Mouse (Mus musculus) limb, embryonic 13.5 days (tissue): ENCODE data around the gene Sfi1. TPM values are rescaled to one million over a fixed set of nuclear protein-coding genes. Genes with fewer than 3 reads are reported as not detected.
A peak's percentile ranks its signal among the peaks of the same experiment; 100 is the strongest.
"Not testable (repeated sequence)": the region's sequence is repeated elsewhere in the genome, so short reads cannot be mapped to it uniquely, and the experiment has no call there.

Source experiments
- ATAC-seq: fragments of 200-750 bp; cut with Nextera tagmentation; 2 replicates; pipeline ENCODE4 v1.8.0; 2017; ENCODE audit warnings: low read depth, moderate number of reproducible peaks, moderate TSS enrichment; ENCODE audit not compliant: low FRiP score
- H3K27ac ChIP-seq: fragments of 300-500 bp; sonication (generic); 2 replicates; pipeline ENCODE4 v1.5.1; 2015; ENCODE audit warnings: inconsistent platforms, mild to moderate bottlenecking, moderate library complexity
- H3K27me3 ChIP-seq: fragments of 300-500 bp; sonication (generic); 2 replicates; pipeline ENCODE4 v1.6.1; 2015; ENCODE audit warnings: mild to moderate bottlenecking, inconsistent platforms
- H3K36me3 ChIP-seq: fragments of 300-500 bp; sonication (generic); 2 replicates; pipeline ENCODE4 v1.6.1; 2015; ENCODE audit warnings: inconsistent platforms, mild to moderate bottlenecking, moderate library complexity
- H3K4me1 ChIP-seq: fragments of 300-500 bp; sonication (generic); 2 replicates; pipeline ENCODE4 v1.6.1; 2015; ENCODE audit warnings: inconsistent platforms
- H3K4me2 ChIP-seq: fragments of 300-500 bp; sonication (generic); replicated peaks from 2 replicates; pipeline ENCODE4 v1.6.1; 2015; ENCODE audit warnings: inconsistent platforms, mild to moderate bottlenecking, moderate library complexity
- H3K4me3 ChIP-seq: fragments of 300-500 bp; sonication (generic); 2 replicates; pipeline ENCODE4 v1.5.1; 2015; ENCODE audit warnings: moderate library complexity, mild to moderate bottlenecking, inconsistent platforms
- H3K9ac ChIP-seq: fragments of 300-500 bp; sonication (generic); 2 replicates; pipeline ENCODE4 v1.6.1; 2015; ENCODE audit warnings: mild to moderate bottlenecking, inconsistent platforms
- H3K9me3 ChIP-seq: fragments of 300-500 bp; sonication (generic); 2 replicates; pipeline ENCODE4 v1.6.1; 2016; ENCODE audit warnings: inconsistent platforms
- WGBS: fragments of 180-500 bp; shearing (Covaris S2); methylation state at CpG from one replicate; pipeline ENCODE4 v1.1.7; 2015; 5-methylcytosine and 5-hydroxymethylcytosine counted together
- polyA plus RNA-seq: library from polyadenylated mRNA; unstranded; fragments of >200 nt; fragmentation: Nextera tagmentation; extraction: Ambion mirVana; gene quantifications from 2 replicates; pipeline ENCODE4 v1.2.1, GENCODE M21; 2015

Sfi1 gene
- polyA plus RNA-seq, 1 experiment from 2014 or later: 16.8 TPM

- H3K9ac ChIP-seq, ATAC-seq, H3K27me3 ChIP-seq, H3K4me2 ChIP-seq, H3K4me1 ChIP-seq, H3K36me3 ChIP-seq, H3K4me3 ChIP-seq, H3K27ac ChIP-seq: not testable (repeated sequence)
- WGBS: 91% methylated on average over 3 of the region's 3 CpGs
- H3K9me3 ChIP-seq: peaks cover 23% of the 10 kb centered on the region
Measured at GRCm38 (mm10) chr11:3135956-3136355, 57.3 kb downstream of the Sfi1 start.

- 86% methylated on average over 5 of the region's 7 CpGs for WGBS
- not testable (repeated sequence) for H3K4me2 ChIP-seq, ATAC-seq
Measured at GRCm38 (mm10) chr11:3135391-3135790, 57.9 kb downstream of the Sfi1 start.

GRCm38 (mm10) chr11:3133360-3133759 lies 59.9 kb downstream of the Sfi1 start:
- peak; percentile 8; the same call in 1 of the 2 replicates for ATAC-seq
- not testable (repeated sequence) for H3K9ac ChIP-seq, H3K27me3 ChIP-seq, H3K4me3 ChIP-seq, H3K27ac ChIP-seq, H3K4me1 ChIP-seq, H3K4me2 ChIP-seq
- H3K9me3 ChIP-seq: peaks cover 22% of the 10 kb centered on the region
- 90% methylated on average over 1 of the region's 4 CpGs for WGBS
- peaks cover 12% of the 10 kb centered on the region for H3K36me3 ChIP-seq

More at GRCm38 (mm10) chr11:3135391-3135790, 57.9 kb downstream of the Sfi1 start:
- not testable (repeated sequence) for H3K9ac ChIP-seq, H3K27ac ChIP-seq, H3K4me1 ChIP-seq, H3K36me3 ChIP-seq, H3K27me3 ChIP-seq, H3K4me3 ChIP-seq
- H3K9me3 ChIP-seq: peaks cover 23% of the 10 kb centered on the region

GRCm38 (mm10) chr11:3132957-3133356 lies 60.3 kb downstream of the Sfi1 start:
- peaks cover 20% of the 10 kb centered on the region for H3K9me3 ChIP-seq
- H3K27ac ChIP-seq, H3K4me2 ChIP-seq, H3K9ac ChIP-seq, H3K27me3 ChIP-seq, H3K4me3 ChIP-seq, H3K4me1 ChIP-seq: not testable (repeated sequence)
- WGBS: 87% methylated on average over 3 of the region's 3 CpGs
- peak; percentile 1; the same call in 1 of the 2 replicates for ATAC-seq
- peaks cover 12% of the 10 kb centered on the region for H3K36me3 ChIP-seq

- not testable (repeated sequence) for H3K27me3 ChIP-seq, H3K4me1 ChIP-seq, H3K4me3 ChIP-seq, H3K9ac ChIP-seq, H3K4me2 ChIP-seq, H3K27ac ChIP-seq
- ATAC-seq: peak; percentile 38
- peaks cover 22% of the 10 kb centered on the region for H3K9me3 ChIP-seq
- peaks cover 12% of the 10 kb centered on the region for H3K36me3 ChIP-seq
- 92% methylated on average over 10 of the region's 10 CpGs for WGBS
Measured at GRCm38 (mm10) chr11:3132001-3132400, 61.3 kb downstream of the Sfi1 start.

- not testable (repeated sequence) for H3K27ac ChIP-seq, H3K4me1 ChIP-seq, H3K27me3 ChIP-seq, H3K9ac ChIP-seq, H3K4me3 ChIP-seq, H3K4me2 ChIP-seq, ATAC-seq
- Histone ChIP-seq H3K9me3 (peaks cover 23% of the 10 kb centered on the region), H3K36me3 (peaks cover 12% of the 10 kb centered on the region)
- WGBS: 94% methylated on average over 8 of the region's 8 CpGs
Measured at GRCm38 (mm10) chr11:3129852-3130251, 63.4 kb downstream of the Sfi1 start.

- not testable (repeated sequence) for H3K27ac ChIP-seq, H3K4me3 ChIP-seq, H3K4me2 ChIP-seq, H3K27me3 ChIP-seq, H3K4me1 ChIP-seq, ATAC-seq, H3K9ac ChIP-seq
- WGBS: 92% methylated on average over 2 of the region's 2 CpGs
- Histone ChIP-seq H3K9me3 (peaks cover 23% of the 10 kb centered on the region), H3K36me3 (peaks cover 12% of the 10 kb centered on the region)
Measured at GRCm38 (mm10) chr11:3129276-3129675, 64.0 kb downstream of the Sfi1 start.

GRCm38 (mm10) chr11:3127303-3127795 lies 65.9 kb downstream of the Sfi1 start:
- H3K9ac ChIP-seq, H3K4me2 ChIP-seq, H3K27me3 ChIP-seq, H3K4me3 ChIP-seq, H3K27ac ChIP-seq, H3K4me1 ChIP-seq, H3K36me3 ChIP-seq: not testable (repeated sequence)
- peak; percentile 41 for ATAC-seq
- peaks cover 20% of the 10 kb centered on the region for H3K9me3 ChIP-seq
- WGBS: 88% methylated on average over 5 of the region's 7 CpGs

GRCm38 (mm10) chr11:3126478-3127302 lies 66.6 kb downstream of the Sfi1 start:
- not testable (repeated sequence) for H3K4me3 ChIP-seq, H3K4me2 ChIP-seq, H3K27ac ChIP-seq, H3K36me3 ChIP-seq, H3K9ac ChIP-seq, H3K4me1 ChIP-seq, H3K27me3 ChIP-seq
- peak; percentile 9; the same call in 1 of the 2 replicates for ATAC-seq
- WGBS: 83% methylated on average over 6 of the region's 6 CpGs
- peaks cover 18% of the 10 kb centered on the region for H3K9me3 ChIP-seq

- WGBS: 96% methylated on average over 3 of the region's 4 CpGs
- H3K4me3 ChIP-seq, H3K27me3 ChIP-seq, H3K4me1 ChIP-seq, ATAC-seq, H3K9ac ChIP-seq, H3K36me3 ChIP-seq, H3K27ac ChIP-seq, H3K4me2 ChIP-seq: not testable (repeated sequence)
- peaks cover 18% of the 10 kb centered on the region for H3K9me3 ChIP-seq
Measured at GRCm38 (mm10) chr11:3125922-3126321, 67.3 kb downstream of the Sfi1 start.

GRCm38 (mm10) chr11:3124932-3125810 lies 68.1 kb downstream of the Sfi1 start:
- H3K9ac ChIP-seq, H3K4me2 ChIP-seq, H3K36me3 ChIP-seq, H3K4me3 ChIP-seq, ATAC-seq, H3K4me1 ChIP-seq, H3K27ac ChIP-seq, H3K27me3 ChIP-seq: not testable (repeated sequence)
- H3K9me3 ChIP-seq: peaks cover 17% of the 10 kb centered on the region
- WGBS: 88% methylated on average over 22 of the region's 22 CpGs

- H3K4me2 ChIP-seq: no peak overlapping the region
- ATAC-seq: no peak
- H3K4me3 ChIP-seq: no peak overlapping the region
- H3K4me1 ChIP-seq: no peaks in the 10 kb centered on the region
- 70% methylated on average over 3 of the region's 3 CpGs for WGBS
- no peak overlapping the region for H3K9ac ChIP-seq
- H3K36me3 ChIP-seq: no peaks in the 10 kb centered on the region
- H3K9me3 ChIP-seq: peaks cover 10% of the 10 kb centered on the region; the same call in 1 of the 2 replicates
- no peak overlapping the region for H3K27ac ChIP-seq
- H3K27me3 ChIP-seq: no peaks in the 10 kb centered on the region
Measured at GRCm38 (mm10) chr11:3114403-3114802, 78.9 kb downstream of the Sfi1 start.
